Mouse (Mus musculus) ovary, postnatal 14 days (tissue): ENCODE results near the gene Il34.

Experiments used
- DNase-seq: peaks from one replicate; pipeline ENCODE4 v3.0.0; 2022; ENCODE audit warnings: low spot score

Il34 gene

GRCm38 (mm10) chr8:110805669-110806068, at the start of gene Il34:
Gene Il34 (minus strand): TSS chr8:110805924.
- DNase-seq = no peak

GRCm38 (mm10) chr8:110851186-110851585, 45.5 kb upstream of the Il34 start:
- no peak for DNase-seq

DNA sequence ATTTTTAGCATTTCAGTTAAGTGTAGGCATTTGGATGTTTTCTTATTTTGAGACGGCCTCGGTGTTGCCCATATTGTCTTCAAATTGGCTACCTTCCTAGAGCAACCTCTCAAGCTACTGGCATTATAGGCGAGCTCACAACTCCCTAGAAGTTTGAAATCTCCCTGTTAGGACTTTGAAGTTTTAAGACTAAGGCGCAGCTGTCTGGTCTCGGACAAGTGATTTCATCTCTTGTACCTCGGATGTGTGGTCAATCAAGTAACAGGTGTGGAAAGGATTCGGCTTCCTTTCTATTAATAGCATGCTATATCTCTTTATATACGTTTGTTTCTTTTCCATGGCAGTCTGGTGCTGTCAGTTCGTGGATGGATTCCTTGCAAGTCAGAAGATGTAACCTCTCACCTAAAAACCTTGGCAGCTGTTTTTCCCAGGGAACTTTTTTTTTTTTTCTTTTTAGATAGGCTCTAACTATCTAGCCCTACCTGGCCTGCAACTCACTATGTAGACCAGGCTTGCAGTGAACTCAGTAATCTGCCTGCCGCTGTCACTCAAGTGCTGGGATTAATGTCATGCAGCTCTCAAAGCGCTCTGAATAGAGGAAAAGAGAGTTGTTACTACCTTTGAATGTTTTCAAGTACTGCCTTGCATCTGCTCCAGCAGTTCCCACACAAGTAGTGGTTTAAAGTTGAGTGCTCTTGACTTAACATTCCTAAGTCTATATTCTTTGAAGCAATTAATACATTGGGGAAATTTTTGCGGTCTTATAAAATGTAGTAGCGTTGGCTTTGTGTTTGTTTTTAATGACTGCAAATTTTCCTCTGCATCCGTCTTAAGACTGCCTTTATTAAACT, 42.1 kb upstream of the Il34 start:
- DNase-seq = no peak

- no peak for DNase-seq
Measured at GRCm38 (mm10) chr8:110847171-110847549, 41.4 kb upstream of the Il34 start.

DNA sequence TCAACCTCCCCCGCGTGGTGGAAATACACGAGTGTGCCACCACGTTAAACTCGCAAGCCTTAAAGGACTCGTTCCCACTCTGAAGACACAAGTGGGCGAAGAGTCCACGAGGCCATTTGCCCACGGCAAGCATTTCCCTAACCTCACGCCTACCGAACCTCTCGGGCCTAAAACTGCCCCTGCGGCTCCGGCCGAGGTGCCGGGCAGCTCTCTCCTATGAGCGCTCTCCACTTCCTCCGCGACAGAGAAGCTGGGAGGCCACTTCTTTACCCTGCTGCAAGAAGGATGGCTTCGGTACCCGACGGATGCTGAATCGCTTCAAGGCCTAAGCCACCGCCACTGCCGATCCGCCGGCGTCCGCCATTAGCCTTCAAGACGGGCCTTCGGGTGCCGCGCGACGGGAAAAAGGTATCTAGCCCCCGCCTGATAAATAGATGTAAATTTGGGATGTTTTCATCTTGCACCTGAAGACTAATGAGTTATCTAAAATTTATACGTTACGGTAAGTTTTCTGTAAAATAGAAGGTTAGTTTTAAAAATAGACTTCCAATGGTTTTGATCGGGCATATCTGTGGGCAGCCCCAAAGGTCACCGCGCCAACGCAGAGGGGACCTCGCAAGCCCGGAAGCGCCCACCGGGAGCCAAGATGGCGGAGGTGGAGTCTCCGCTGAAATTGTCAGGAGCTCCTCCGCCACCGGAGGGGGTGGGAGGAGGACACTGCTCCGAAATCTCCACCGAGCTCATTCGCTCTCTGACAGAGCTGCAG, 40.9 kb upstream of the Il34 start, which contains the start of the genes Cog4 and Sf3b3:
Gene Cog4 (plus strand): TSS at position 196 of the 766 bp plus-strand sequence.
Gene Sf3b3 (minus strand): TSS at position 383 of the 766 bp plus-strand sequence.
- peak; percentile 81 for DNase-seq

DNA sequence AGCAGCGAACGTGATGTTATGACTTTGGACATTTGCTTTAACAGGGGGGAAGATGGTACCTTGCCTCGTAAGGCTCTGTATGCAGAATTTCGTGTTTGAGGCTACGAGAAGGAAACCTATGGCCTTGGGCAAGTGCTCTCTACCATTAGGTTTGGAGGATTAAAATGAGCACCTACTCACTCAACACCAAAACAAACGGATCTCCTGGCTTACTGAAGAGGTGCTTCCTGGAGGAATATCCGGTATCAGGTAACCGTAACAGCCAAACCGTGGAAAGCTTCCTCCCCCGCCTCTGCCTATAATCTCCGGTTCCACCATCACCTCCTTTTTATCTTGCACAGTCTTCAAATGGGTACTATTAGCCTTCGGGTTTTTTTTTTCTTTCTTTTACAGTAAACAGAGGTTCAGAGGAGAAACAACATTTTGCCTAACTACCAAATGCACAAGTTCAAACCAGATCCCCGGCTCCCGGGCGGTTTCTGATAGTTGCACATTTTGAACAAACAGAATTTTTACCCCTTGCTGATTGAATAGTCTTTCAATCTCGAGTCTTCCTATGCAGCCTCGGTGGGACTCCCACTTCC, 40.2 kb upstream of the Il34 start:
- no peak for DNase-seq

DNA sequence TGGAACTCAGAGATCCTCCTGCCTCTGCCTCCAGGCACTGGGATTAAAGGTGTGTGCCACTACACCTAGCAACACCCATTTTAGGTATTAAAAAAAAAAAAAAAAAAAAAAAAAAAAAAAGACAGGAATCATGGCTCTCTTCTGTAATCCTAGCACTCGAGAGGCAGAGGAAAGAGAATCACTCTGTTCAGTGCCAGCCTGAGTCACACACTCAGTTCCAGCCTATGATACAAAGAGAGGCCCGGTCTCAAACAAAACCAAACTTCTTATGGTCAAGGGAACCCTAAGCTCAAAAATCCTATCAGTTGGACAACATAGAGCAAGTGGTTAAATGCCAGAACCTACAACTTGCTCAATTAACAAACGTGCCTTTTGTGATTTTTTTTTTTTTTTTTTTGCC, 39.2 kb upstream of the Il34 start:
- no peak for DNase-seq

DNA sequence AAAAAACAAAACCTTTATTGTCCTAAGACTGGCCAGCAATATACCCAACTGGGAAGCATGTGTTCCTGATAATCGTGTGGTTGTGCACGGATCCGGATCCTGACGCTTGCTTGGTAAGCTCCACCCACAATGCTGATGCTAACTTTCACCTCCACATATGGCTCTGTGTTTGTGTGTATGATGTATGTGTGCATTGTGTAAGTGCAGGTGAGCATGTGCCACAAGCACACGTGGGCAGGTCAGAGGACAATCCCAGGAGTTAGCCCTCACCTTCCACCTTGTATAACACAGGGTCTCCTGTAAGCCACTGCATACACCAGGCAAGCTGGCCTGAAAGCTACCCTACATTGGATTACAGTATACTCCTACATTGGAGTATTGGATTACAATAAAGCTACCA, 37.5 kb upstream of the Il34 start:
- no peak for DNase-seq

DNA sequence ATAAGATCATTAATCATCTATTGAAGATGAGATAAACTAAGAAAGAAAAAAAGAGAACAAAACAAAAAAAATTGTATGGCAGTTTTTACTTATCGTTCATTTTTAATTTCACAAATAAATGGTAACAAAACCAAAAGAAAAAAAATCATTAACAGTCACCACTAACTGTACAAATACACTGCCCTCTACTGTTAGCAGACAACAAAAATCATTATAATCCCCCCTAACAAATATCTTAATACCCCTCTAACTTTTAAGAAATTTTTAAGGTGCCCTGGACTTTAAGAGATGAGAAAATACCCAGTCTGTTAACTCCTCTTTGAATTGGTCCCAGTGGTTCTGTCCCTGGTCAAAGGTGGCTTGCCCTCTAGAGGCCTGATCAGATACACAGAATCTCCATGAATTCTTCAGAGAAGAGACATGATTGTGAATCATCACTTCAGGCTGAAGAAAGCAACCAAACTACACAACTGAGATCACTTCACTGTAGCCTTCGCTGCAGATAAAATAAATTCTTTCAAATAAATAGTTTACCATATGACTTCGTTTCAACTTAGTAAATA, 36.4 kb upstream of the Il34 start:
- no peak for DNase-seq

GRCm38 (mm10) chr8:110831956-110832355, 26.2 kb upstream of the Il34 start:
- DNase-seq = no peak

GRCm38 (mm10) chr8:110828511-110828910, 22.8 kb upstream of the Il34 start:
- no peak for DNase-seq

DNA sequence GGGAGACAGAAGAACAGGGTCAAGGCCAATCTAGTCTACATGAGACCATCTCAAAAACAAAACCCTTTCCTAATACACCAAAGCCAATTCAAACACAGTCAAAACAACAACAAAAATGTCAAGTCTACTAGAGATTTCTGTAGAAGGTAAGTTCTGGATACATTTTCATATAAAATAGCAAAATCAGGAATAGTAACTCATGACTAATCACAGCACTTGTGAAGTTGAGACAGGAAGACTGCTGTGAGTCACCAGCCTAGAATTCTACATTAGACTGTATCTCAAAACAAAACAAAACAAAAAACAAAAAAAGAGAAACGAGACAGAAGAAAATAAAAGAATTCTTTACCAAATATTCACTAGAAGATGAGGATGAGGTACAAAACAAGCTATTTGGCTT, 19.1 kb upstream of the Il34 start:
- no peak for DNase-seq

DNA sequence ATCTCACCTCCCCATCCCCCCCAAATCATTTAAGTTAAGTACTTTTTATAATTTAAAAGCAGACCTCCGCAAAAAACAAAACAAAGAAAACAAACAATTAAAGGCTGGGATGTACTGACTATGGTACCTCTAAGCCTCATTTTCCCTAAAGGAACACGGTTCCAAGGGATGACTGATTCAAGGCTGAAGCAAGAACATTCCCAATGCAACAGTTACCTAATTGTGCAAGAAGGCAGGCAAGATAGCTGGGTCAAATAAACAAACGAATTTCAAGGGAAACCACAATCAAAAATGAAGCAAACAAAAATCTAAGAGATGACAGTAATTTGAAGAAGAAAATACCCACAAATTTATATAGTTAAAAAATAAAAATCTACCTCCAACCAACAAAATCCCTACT, 16.2 kb upstream of the Il34 start:
- no peak for DNase-seq

DNA sequence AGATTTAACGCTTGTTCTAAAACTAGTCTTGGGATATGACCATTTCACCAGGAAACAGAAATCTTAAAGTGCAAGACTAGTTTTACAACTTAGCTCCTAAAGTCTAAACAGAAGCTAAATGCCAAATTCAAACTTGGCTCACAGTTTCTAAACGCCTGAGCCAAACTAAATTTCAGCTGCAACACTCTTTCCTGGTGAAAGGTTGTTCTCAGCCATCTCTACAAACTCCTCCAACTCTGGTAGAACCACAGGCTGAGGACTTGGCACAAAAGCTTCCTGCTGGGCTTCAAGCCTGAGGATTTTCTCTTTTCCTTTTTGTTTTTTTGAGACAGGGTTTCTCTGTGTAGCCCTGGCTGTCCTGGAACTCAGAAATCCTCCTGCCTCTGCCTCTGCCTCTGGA, 14.5 kb upstream of the Il34 start:
- DNase-seq = no peak

DNA sequence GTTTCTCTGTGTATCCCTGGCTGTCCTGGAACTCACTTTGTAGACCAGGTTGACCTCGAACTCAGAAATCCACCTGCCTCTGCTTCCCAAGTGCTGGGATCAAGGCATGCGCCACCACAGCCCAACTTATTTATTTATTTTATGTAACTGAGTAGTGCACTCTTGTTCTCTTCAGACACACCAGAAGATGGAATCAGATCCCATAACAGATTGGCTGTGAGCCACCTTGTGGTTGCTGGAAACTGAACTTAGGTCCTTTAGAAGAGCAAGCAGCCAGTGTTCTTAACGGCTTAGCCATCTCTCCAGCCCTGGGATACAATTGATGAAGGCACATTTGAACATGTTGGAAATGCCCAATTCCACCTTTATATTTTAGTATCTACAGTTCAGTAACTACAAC, 12.9 kb upstream of the Il34 start:
- DNase-seq = no peak

GRCm38 (mm10) chr8:110816990-110817389, 11.3 kb upstream of the Il34 start:
- DNase-seq = no peak

- DNase-seq = no peak
Measured at GRCm38 (mm10) chr8:110815308-110815707, 9.6 kb upstream of the Il34 start.

DNA sequence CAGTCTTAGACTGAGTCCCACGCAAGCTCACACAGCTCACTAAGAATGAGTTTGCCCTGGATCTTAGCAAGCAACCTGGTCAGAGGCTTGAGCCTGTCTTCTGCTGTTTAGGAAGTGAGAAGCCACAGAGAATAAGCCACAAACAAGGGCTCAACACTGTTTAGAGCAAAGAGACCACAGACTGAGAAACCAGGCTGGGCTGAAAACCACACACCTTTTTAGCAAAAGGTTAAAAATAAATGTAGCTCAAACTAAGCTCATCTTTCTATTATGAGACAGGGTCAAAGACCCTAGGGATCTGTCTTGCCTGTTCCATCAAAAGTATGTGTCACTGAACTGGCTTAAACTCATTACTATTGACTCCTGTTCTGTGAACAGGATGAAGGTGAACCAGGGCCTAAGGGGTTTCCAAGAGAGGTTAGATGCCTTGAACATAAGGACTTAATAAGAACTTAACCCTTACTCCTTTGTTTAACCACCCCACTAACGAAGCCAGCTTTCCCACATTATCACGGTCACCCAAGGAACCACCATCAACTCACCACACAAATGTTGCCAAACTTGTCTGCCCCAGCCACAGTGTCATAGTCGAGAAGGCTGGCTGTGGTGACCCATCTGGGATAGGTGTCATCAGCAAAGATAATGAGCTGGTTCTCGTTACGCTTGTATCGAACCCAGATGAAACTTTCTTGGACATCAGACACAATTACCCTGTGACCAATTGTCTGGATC, 7.5 kb upstream of the Il34 start:
- no peak for DNase-seq

GRCm38 (mm10) chr8:110812349-110813080, 6.8 kb upstream of the Il34 start:
- DNase-seq = no peak

DNA sequence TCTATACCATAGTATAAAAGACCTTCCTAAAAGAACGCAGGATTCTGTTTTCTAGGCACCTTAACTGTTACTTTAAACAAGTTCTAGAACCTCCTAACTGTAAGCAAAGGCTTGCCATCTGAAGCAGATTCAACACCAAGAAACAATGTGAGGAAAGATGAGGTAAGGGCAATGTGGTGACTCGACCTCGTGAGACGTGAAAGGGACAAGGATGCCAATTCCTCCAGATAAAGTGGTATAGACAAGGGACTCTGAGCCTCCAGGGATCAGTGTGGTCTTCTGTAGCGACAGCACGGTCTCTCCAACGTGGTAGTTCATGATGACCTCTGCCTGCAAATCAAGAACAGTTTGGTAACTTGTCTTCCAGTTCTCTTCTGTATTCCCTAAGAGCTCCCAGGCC, 6.1 kb upstream of the Il34 start:
- DNase-seq = no peak

- no peak for DNase-seq
Measured at GRCm38 (mm10) chr8:110811116-110811515, 5.4 kb upstream of the Il34 start.
